Mouse (Mus musculus) MEL (cell line): ENCODE measurements around the gene Myo18a. TPM values are rescaled to one million over a fixed set of nuclear protein-coding genes. Genes with fewer than 3 reads are reported as not detected.
A peak's percentile ranks its signal among the peaks of the same experiment; 100 is the strongest.

Experiments used
- DNase-seq: peaks from one replicate; pipeline ENCODE4 v3.0.0; 2011; ENCODE audit warnings: low read depth, low spot score
- H3K27ac ChIP-seq: 2 replicates; pipeline ENCODE4 v1.5.1; 2012; ENCODE audit warnings: low read depth, mild to moderate bottlenecking, control low read depth, low read length, moderate library complexity; ENCODE audit not compliant: control insufficient read depth
- H3K27me3 ChIP-seq, 2 experiments: fragments of 150-350 bp in 1 of 2; sonication (generic) in 1 of 2; 2 replicates each; pipeline ENCODE4 v1.6.1; 2012; ENCODE audit warnings: low read length in 2 of 2, mild to moderate bottlenecking in 2 of 2, improper control_type of control experiment in 1 of 2, moderate library complexity in 1 of 2; ENCODE audit not compliant: insufficient read depth in 2 of 2, control insufficient read depth in 1 of 2
- H3K36me3 ChIP-seq, 2 experiments: 2 replicates each; pipeline ENCODE4 v1.6.1; 2012 to 2014; ENCODE audit warnings: low read length in 2 of 2, improper control_type of control experiment in 1 of 2, inconsistent platforms in 1 of 2, mild to moderate bottlenecking in 1 of 2; ENCODE audit not compliant: insufficient read depth in 2 of 2, control insufficient read depth in 1 of 2
- H3K4me1 ChIP-seq, 2 experiments: fragments of 150-350 bp in 1 of 2; sonication (generic) in 1 of 2; 2 replicates each; pipeline ENCODE4 v1.6.1; 2012; ENCODE audit warnings: low read length in 2 of 2, improper control_type of control experiment in 1 of 2, mild to moderate bottlenecking in 1 of 2; ENCODE audit not compliant: insufficient read depth in 2 of 2, control insufficient read depth in 1 of 2
- H3K4me3 ChIP-seq, 2 experiments: fragments of 150-350 bp in 1 of 2; sonication (generic) in 1 of 2; 2 replicates each; pipeline ENCODE4 v1.5.1; 2012; ENCODE audit warnings: low read depth in 2 of 2, low read length in 2 of 2, mild to moderate bottlenecking in 2 of 2, moderate library complexity in 2 of 2, control low read depth in 1 of 2, improper control_type of control experiment in 1 of 2; ENCODE audit not compliant: control insufficient read depth in 1 of 2, insufficient read depth in 1 of 2
- H3K79me2 ChIP-seq: 2 replicates; pipeline ENCODE4 v1.6.1; 2012; ENCODE audit warnings: mild to moderate bottlenecking, low read length, moderate library complexity; ENCODE audit not compliant: control insufficient read depth, poor library complexity, insufficient read depth
- H3K9ac ChIP-seq: 2 replicates; pipeline ENCODE4 v1.6.1; 2012; ENCODE audit warnings: low read depth, mild to moderate bottlenecking, control low read depth, low read length, moderate library complexity; ENCODE audit not compliant: control insufficient read depth, poor library complexity, severe bottlenecking
- H3K9me3 ChIP-seq: fragments of 150-350 bp; sonication (generic); replicated peaks from 2 replicates; pipeline ENCODE4 v1.6.1; 2012; ENCODE audit warnings: mild to moderate bottlenecking, low read length, improper control_type of control experiment, moderate library complexity; ENCODE audit not compliant: insufficient read depth
- BHLHE40 ChIP-seq: IDR thresholded peaks from 2 replicates; pipeline ENCODE4 v1.6.1; 2012; ENCODE audit warnings: low read depth, mild to moderate bottlenecking, inconsistent platforms, low read length, improper control_type of control experiment, borderline replicate concordance
- CHD1 ChIP-seq: IDR thresholded peaks from 2 replicates; pipeline ENCODE4 v1.6.1; 2012; ENCODE audit warnings: low read depth, mild to moderate bottlenecking, inconsistent platforms, low read length, improper control_type of control experiment
- CHD2 ChIP-seq: IDR thresholded peaks from 2 replicates; pipeline ENCODE4 v1.6.1; 2011; ENCODE audit warnings: low read length, improper control_type of control experiment
- E2F4 ChIP-seq: IDR thresholded peaks from 2 replicates; pipeline ENCODE4 v1.6.1; 2011; ENCODE audit warnings: low read depth, low read length, improper control_type of control experiment, borderline replicate concordance
- EP300 ChIP-seq, 2 experiments: IDR thresholded peaks; 2 replicates each; pipeline ENCODE4 v1.6.1; 2011; ENCODE audit warnings: improper control_type of control experiment in 2 of 2, low read length in 2 of 2, low read depth in 1 of 2, mild to moderate bottlenecking in 1 of 2
- ETS1 ChIP-seq: IDR thresholded peaks from 2 replicates; pipeline ENCODE4 v1.6.1; 2012; ENCODE audit warnings: low read depth, mild to moderate bottlenecking, inconsistent platforms, low read length, improper control_type of control experiment, moderate library complexity
- MAX ChIP-seq: IDR thresholded peaks from 2 replicates; pipeline ENCODE4 v1.6.1; 2011; ENCODE audit warnings: low read length, improper control_type of control experiment
- MXI1 ChIP-seq: IDR thresholded peaks from 2 replicates; pipeline ENCODE4 v1.6.1; 2011; ENCODE audit warnings: mild to moderate bottlenecking, low read depth, low read length, improper control_type of control experiment
- MYB ChIP-seq: IDR thresholded peaks from 2 replicates; pipeline ENCODE4 v1.6.1; 2011; ENCODE audit warnings: mild to moderate bottlenecking, low read depth, low read length, improper control_type of control experiment
- POLR2AphosphoS5 ChIP-seq: IDR thresholded peaks from 2 replicates; pipeline ENCODE4 v1.6.1; 2012; ENCODE audit warnings: low read depth, borderline replicate concordance, mild to moderate bottlenecking, inconsistent platforms, low read length, moderate library complexity, mixed read lengths
- RCOR1 ChIP-seq: IDR thresholded peaks from 2 replicates; pipeline ENCODE4 v1.6.1; 2012; ENCODE audit warnings: low read depth, mild to moderate bottlenecking, inconsistent platforms, low read length, improper control_type of control experiment
- SIN3A ChIP-seq: IDR thresholded peaks from 2 replicates; pipeline ENCODE4 v1.6.1; 2012; ENCODE audit warnings: low read length, improper control_type of control experiment, inconsistent platforms
- SMC3 ChIP-seq: IDR thresholded peaks from 2 replicates; pipeline ENCODE4 v1.6.1; 2011; ENCODE audit warnings: low read depth, low read length, improper control_type of control experiment
- TBP ChIP-seq: IDR thresholded peaks from 2 replicates; pipeline ENCODE4 v1.8.0; 2011; ENCODE audit warnings: low read depth, low read length, improper control_type of control experiment
- TCF12 ChIP-seq: IDR thresholded peaks from 2 replicates; pipeline ENCODE4 v1.6.1; 2014; ENCODE audit warnings: low read depth, mild to moderate bottlenecking, inconsistent platforms, low read length, improper control_type of control experiment, moderate library complexity
- UBTF ChIP-seq: IDR thresholded peaks from 2 replicates; pipeline ENCODE4 v1.6.1; 2012; ENCODE audit warnings: low read depth, mild to moderate bottlenecking, inconsistent platforms, low read length, improper control_type of control experiment, moderate library complexity, borderline replicate concordance; ENCODE audit not compliant: insufficient read depth
- USF1 ChIP-seq: IDR thresholded peaks from 2 replicates; pipeline ENCODE4 v1.6.1; 2014; ENCODE audit warnings: low read depth, mild to moderate bottlenecking, inconsistent platforms, low read length, improper control_type of control experiment, moderate library complexity
- ZNF384 ChIP-seq: IDR thresholded peaks from 2 replicates; pipeline ENCODE4 v1.6.1; 2012; ENCODE audit warnings: low read depth, mild to moderate bottlenecking, inconsistent platforms, low read length, improper control_type of control experiment
- polyA plus RNA-seq, 2 experiments: library from polyadenylated mRNA; stranded (reverse) in 1 of 2; unstranded in 1 of 2; fragments of >175 nt in 1 of 2; fragments of >200 nt in 1 of 2; gene quantifications; 2 replicates each; pipeline versions ENCODE4 v1.2.1 to v1.2.4; 2012; ENCODE audit warnings: low replicate concordance in 2 of 2, low read depth in 1 of 2; ENCODE audit not compliant: insufficient read length in 2 of 2, insufficient read depth in 1 of 2, missing spikeins in 1 of 2
- total RNA-seq: library from RNA; depleted of rRNA; stranded (reverse); fragments of 300-350 nt; gene quantifications from 2 replicates; pipeline ENCODE4 v1.2.3, GENCODE M21; 2012

The Myo18a gene
- total and polyA plus RNA-seq, 3 experiments: 13.1 to 18.0 TPM; not detected in 1

- no peaks in the 10 kb centered on the region for H3K27me3 ChIP-seq
- no peak within 1 kb of the TSS for H3K4me3 ChIP-seq
- peak within 1 kb of the TSS; percentile 75 for H3K9ac ChIP-seq
- no peaks in the 10 kb centered on the region; the same call in 1 of the 2 replicates for H3K79me2 ChIP-seq
- H3K4me1 ChIP-seq: peaks cover 34 to 54% of the 10 kb centered on the region in 2 experiments
- peak within 1 kb of the TSS; percentile 95; the same call in 1 of the 2 replicates for H3K27ac ChIP-seq
- peaks cover 0 to 52% of the 10 kb centered on the region in 2 experiments; a peak in 2 of 4 replicates for H3K36me3 ChIP-seq
- no peak for DNase-seq
- TF ChIP-seq MYB (no peak), USF1 (no peak), SIN3A (no peak)
- TF ChIP-seq, all 39 proteins: peak for 0
- H3K9me3 ChIP-seq: no peaks in the 10 kb centered on the region
These were observed 24.7 kb downstream of the Myo18a start, which contains the start of gene Gm10277 for GRCm38 (mm10) chr11:77787707-77788106. TSS of gene Gm10277 (minus strand) at chr11:77787747.

- Histone ChIP-seq H3K79me2 (no peaks in the 10 kb centered on the region; the same call in 1 of the 2 replicates), H3K4me1 (peaks cover 30 to 50% of the 10 kb centered on the region in 2 experiments), H3K27ac (no peak overlapping the region)
These were observed 26.5 kb downstream of the Myo18a start for GRCm38 (mm10) chr11:77789512-77789911.

DNA sequence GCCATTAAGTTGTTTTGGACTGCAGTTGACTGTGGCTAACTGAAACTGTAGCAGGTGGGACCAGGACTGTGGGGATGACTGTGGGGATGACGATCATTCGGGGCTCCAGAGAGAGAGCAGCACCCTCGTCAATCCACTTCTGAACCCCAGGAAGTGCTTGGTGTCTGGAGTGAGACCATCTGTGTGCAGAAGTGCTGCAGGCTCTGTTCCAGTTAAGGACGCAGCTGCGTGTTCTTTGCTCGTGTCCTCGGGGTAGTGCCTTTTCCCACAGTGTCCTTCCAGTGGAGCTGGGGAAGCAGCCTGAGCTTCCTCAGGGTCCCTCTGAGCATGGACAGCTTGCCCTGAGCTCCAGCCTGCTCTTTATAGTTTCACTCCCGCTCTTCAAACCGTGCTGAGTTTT is 27.2 kb downstream of the Myo18a start:
- Histone ChIP-seq H3K9ac (no peak overlapping the region), H3K4me1 (peaks cover 26 to 43% of the 10 kb centered on the region in 2 experiments), H3K4me3 (no peak overlapping the region), H3K27me3 (no peaks in the 10 kb centered on the region), H3K27ac (no peak overlapping the region)
- TF ChIP-seq UBTF: no peak
- no peak for TF ChIP-seq ZNF384
- TF ChIP-seq BHLHE40: no peak
- no peak for TF ChIP-seq MXI1
- no peak for TF ChIP-seq CHD2
- no peak for TF ChIP-seq TCF12
- TF ChIP-seq CHD1: no peak
- no peak for TF ChIP-seq E2F4
- TF ChIP-seq RCOR1: no peak
- no peak for TF ChIP-seq POLR2AphosphoS5
- no peak for TF ChIP-seq TBP
- TF ChIP-seq EP300 (IDR thresholded peaks at IDR 0.05; ENCODE audit: low read depth in 1 of 2, low read length in 2 of 2): no peak; a peak in 1 of 4 replicates
- TF ChIP-seq, all 39 proteins: peak for 0
- H3K9me3 ChIP-seq: no peaks in the 10 kb centered on the region
- H3K79me2 ChIP-seq: no peaks in the 10 kb centered on the region; the same call in 1 of the 2 replicates
- no peak for DNase-seq
- H3K36me3 ChIP-seq: peaks cover 0 to 38% of the 10 kb centered on the region in 2 experiments; a peak in 2 of 4 replicates

More at GRCm38 (mm10) chr11:77789512-77789911, 26.5 kb downstream of the Myo18a start:
- peaks cover 0 to 45% of the 10 kb centered on the region in 2 experiments; a peak in 2 of 4 replicates for H3K36me3 ChIP-seq
- H3K4me3 ChIP-seq: no peak overlapping the region
- H3K27me3 ChIP-seq: no peaks in the 10 kb centered on the region
- DNase-seq: no peak
- TF ChIP-seq SMC3 (no peak), RCOR1 (no peak), ZNF384 (no peak), ETS1 (no peak), MAX (no peak)
- no peaks in the 10 kb centered on the region for H3K9me3 ChIP-seq
- no peak overlapping the region for H3K9ac ChIP-seq
